Mouse (Mus musculus): ENCODE measurements around the gene Pagr1b. TPM values are rescaled to one million over a fixed set of nuclear protein-coding genes. Genes with fewer than 3 reads are reported as not detected.

Pagr1b gene
- total RNA-seq, 1 experiment from 2014 or later = not detected

DNA sequence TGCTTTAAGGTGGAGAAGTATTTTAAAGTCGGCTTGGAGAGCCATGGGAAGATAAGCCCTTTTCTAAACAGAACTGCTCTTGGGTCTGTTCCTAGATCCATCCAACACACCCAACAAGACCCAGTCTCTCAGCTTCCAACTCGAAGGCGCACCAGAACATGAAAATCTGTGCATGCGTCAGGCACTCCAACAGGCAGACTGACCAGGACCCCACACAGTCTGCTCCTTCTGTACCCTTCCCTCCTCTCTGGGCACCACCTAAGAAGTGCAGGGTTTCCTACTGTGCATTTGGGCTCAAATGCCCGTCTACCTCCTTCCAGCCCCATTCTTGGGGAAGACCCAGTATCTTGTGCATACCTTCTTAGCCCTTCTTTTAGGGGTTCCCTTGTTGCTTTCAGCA lies 4.2 kb upstream of the Pagr1b start:
- ATAC-seq (replicated peaks; ENCODE audit: low read depth, poor library complexity, severe bottlenecking) = no peak

GRCm38 (mm10) chr7:127020031-127020430 lies 3.7 kb upstream of the Pagr1b start:
- no peak for ATAC-seq (replicated peaks; ENCODE audit: low read depth, poor library complexity, severe bottlenecking)

- no peak for ATAC-seq (replicated peaks; ENCODE audit: low read depth, poor library complexity, severe bottlenecking)
Measured at GRCm38 (mm10) chr7:127019306-127019960, 3.1 kb upstream of the Pagr1b start.

DNA sequence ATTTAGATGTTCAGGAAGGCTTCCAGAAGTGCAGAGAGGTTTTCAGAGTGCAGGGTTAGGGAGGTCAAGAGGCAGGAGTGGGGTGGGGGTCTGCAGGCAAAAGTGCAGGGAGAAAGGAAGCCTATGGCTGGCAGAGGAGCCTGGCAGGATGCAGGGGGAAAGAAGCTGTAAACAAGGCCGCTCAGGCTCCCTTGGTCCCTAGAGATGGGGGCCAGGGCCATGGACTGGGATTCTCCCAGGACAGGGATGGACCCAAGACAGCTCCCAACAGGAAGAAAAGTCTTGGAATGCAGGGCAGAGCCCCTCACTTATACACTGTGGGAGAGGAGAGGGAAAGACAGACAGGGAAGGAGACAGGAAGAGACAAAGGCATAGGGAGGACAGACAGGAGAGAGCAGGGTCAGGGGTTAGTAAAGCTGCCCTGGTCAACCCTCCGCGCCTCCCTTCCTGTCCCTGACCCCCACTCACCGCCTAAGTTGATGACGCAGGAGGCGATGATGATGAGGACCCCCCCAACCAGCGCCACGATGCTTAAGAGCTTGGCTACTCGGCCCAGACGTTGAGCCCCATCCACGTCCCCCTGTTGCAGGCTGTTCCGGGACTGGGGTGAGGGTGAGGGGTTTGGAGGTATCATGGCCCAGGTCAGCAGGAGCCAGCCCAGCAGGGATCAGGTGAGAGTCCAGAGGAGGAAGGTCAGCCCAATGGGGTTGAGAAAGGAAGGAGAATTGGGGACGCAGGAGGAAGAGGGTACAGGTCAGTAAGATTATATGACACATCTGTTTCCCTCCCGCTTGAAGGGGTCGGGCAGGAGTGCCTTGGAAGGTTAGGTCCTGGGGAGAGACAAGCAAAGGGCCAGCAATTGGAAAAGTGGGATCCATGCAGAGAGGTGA lies 2.4 kb upstream of the Pagr1b start:
- no peak for ATAC-seq (replicated peaks; ENCODE audit: low read depth, poor library complexity, severe bottlenecking)

DNA sequence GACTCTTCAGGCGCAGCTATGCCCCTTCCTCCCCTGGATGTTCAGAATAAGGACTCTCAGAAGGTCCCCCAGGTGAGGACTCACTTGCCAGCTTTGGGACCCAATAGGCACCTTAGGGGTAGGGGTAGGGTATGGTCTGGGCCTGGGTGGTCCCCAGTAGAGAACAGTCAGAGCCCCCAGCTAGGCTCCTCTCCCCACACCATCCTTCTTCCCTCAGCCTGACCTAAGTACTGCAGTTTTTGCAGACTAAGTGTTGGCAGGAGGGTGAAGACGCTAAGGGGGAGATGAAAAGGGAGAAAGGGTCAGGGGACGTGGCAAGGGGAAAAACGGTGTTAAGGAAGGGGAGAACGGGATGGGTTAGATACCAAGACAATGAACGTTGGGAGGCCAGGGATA lies 1.7 kb upstream of the Pagr1b start:
- ATAC-seq (replicated peaks; ENCODE audit: low read depth, poor library complexity, severe bottlenecking) = no peak

- peak; percentile 68 for ATAC-seq (replicated peaks; ENCODE audit: low read depth, poor library complexity, severe bottlenecking)
Measured at GRCm38 (mm10) chr7:127016971-127017949, 976 bp upstream of the Pagr1b start, which contains the start of gene Pagr1a. TSS of gene Pagr1a (minus strand) at chr7:127017352.

GRCm38 (mm10) chr7:127016486-127016938 lies 228 bp upstream of the Pagr1b start:
- ATAC-seq (replicated peaks; ENCODE audit: low read depth, poor library complexity, severe bottlenecking) = peak; percentile 49

DNA sequence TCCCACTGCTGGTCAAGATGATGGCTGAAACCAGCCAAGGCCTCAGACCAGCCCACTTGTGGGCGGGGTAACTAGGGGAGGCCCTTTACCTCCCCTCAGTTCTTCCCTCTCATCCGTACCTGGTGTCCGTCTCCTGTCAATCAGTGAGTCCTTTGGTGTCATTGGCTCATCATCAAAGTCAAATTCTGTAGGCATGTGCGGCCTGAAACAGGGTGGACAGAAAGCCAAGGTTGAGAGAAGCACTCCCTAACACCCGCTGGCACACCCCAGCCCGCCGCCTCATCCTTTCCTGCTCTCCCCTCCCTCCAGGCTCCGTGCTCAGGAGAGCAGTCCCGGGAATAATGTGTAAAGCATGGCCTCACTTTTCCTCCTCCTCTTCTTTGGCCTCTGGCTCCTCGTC lies 203 bp downstream of the Pagr1b start:
- ATAC-seq (replicated peaks; ENCODE audit: low read depth, poor library complexity, severe bottlenecking) = no peak

- ATAC-seq (replicated peaks; ENCODE audit: low read depth, poor library complexity, severe bottlenecking) = no peak
Measured at GRCm38 (mm10) chr7:127014993-127015392, 1.3 kb downstream of the Pagr1b start.

GRCm38 (mm10) chr7:127014320-127014719 lies 2.0 kb downstream of the Pagr1b start, which contains the start of gene Mvp:
TSS of gene Mvp (minus strand) at chr7:127014621.
- ATAC-seq (replicated peaks; ENCODE audit: low read depth, poor library complexity, severe bottlenecking) = peak; percentile 30

DNA sequence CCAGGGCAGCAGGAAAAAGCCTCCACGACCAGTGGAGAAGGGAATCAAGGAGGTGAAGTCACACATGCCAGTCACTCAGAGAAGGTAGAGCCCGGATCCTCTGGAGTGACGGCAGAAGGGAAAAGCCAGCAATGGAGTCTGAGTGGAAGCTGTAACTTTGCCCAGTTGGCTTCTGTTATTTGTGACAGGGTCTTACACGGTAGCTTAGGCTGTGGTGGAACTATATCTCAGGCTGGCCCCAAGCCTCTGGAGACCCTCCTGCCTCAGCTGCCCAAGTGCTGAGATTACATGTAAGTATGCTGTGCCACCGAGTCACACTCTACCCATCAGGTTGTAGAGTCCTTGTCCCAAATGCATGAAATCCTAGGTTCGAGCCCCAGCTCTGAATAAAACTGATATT lies 2.9 kb downstream of the Pagr1b start:
- no peak for ATAC-seq (replicated peaks; ENCODE audit: low read depth, poor library complexity, severe bottlenecking)

GRCm38 (mm10) chr7:127012845-127013244 lies 3.4 kb downstream of the Pagr1b start:
- ATAC-seq (replicated peaks; ENCODE audit: low read depth, poor library complexity, severe bottlenecking) = no peak

DNA sequence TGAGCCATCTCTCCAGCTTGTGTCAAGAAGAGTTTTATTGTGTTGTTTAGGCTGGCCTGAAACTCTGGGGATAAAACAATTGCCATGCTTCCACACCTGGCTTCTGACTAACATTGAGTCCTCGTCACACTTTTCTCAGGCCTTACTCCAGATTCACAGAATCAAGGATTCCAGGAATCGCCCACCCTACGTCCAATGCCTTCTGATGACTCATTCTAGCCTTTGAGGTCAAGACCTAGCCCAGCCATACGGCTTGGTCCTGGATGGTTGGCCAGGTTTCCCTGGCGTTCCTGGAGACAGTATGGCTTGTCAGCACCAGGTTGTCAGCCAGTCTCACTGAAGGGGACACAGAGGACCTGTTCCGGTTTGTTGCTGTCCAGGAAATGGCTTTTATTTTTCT lies 3.9 kb downstream of the Pagr1b start:
- ATAC-seq (replicated peaks; ENCODE audit: low read depth, poor library complexity, severe bottlenecking) = no peak

- ATAC-seq (replicated peaks; ENCODE audit: low read depth, poor library complexity, severe bottlenecking) = no peak
Measured at GRCm38 (mm10) chr7:127011717-127012116, 4.6 kb downstream of the Pagr1b start.

- no peak for ATAC-seq (replicated peaks; ENCODE audit: low read depth, poor library complexity, severe bottlenecking)
Measured at GRCm38 (mm10) chr7:127011051-127011450, 5.2 kb downstream of the Pagr1b start.

GRCm38 (mm10) chr7:127009307-127010085 lies 6.8 kb downstream of the Pagr1b start:
- peak; percentile 9; the same call in 1 of the 2 replicates for ATAC-seq (replicated peaks; ENCODE audit: low read depth, poor library complexity, severe bottlenecking)

DNA sequence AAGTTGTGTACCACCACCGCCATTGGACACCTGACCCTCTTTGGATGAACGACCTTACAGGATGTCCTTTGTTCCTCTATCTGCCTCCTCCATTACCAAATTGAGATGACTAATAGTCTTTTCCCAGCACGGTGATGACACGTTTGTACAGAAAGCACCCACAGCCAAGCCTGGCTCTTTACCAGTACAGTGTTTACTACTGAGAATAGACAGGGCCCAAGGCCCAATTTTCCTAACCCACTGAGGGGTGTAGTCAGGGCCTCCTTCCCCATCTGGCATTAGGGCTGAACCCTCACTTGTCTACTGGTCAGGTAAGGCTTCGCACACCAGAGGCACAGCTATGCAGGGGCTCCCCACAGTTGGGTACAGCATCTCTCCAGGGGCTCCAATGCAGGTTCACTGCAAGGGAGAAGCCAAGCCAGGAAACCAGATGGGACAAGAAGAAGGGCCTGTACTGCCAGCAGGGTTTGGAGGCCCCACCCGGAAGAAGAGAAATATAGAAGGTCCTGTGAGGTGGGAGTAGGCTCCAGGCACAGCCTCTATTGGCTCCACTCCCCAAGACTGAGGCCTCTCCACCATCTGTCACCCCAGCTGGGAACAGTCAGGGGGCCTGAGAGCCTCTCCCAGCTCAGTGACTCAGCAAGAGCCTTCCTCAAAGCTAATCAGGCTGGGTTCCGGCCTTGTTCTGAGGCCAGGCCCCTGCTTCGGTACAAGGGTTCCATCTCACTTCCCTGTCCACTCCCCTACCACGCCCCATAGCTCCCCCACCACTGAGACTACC lies 7.9 kb downstream of the Pagr1b start:
- peak; percentile 95 for ATAC-seq (replicated peaks; ENCODE audit: low read depth, poor library complexity, severe bottlenecking)

DNA sequence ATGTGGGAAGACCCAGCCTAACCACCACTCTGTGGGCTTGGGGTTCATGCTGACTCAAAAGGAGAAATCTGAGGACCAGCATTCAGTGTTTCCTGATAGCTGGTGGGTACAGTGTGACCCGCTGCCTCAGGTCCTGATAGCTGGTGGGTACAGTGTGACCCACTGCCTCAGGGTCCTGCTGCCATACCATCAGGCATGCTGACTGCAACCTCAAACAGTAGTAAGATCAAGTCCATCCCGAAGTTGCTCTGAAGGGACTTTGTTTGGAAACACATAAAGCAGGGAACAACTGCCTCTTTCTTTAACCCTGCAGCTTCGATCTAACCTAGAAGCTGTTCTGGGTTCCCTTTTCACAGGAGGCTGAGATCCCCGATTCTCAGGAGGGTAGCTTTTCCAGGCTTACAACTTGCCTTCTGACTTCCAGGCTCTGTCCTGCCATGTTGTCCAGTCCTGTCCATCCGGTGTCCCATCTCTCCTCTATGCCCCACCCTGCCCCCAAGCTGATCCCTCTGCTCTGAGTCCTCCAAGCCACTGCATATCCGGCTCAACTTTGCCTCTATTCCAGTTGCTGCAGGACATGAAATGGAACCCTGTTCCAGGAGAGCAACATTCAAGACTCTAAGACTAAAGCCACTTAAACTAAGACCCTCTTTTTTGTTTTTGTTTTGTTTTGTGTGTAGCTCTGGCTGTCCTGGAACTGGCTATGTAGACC lies 8.8 kb downstream of the Pagr1b start:
- no peak for ATAC-seq (replicated peaks; ENCODE audit: low read depth, poor library complexity, severe bottlenecking)

All from common myeloid progenitor, adult 5-6 weeks (primary cell).